Mouse (Mus musculus) MEL (cell line): ENCODE measurements around the gene Gm49388. TPM values are rescaled to one million over a fixed set of nuclear protein-coding genes. Genes with fewer than 3 reads are reported as not detected.

ENCODE experiments used
- DNase-seq: peaks from one replicate; pipeline ENCODE4 v3.0.0; 2011; ENCODE audit warnings: low read depth, low spot score
- H3K27ac ChIP-seq: 2 replicates; pipeline ENCODE4 v1.5.1; 2012; ENCODE audit warnings: low read depth, mild to moderate bottlenecking, control low read depth, low read length, moderate library complexity; ENCODE audit not compliant: control insufficient read depth
- H3K27me3 ChIP-seq, 2 experiments: fragments of 150-350 bp in 1 of 2; sonication (generic) in 1 of 2; 2 replicates each; pipeline ENCODE4 v1.6.1; 2012; ENCODE audit warnings: low read length in 2 of 2, mild to moderate bottlenecking in 2 of 2, improper control_type of control experiment in 1 of 2, moderate library complexity in 1 of 2; ENCODE audit not compliant: insufficient read depth in 2 of 2, control insufficient read depth in 1 of 2
- H3K36me3 ChIP-seq, 2 experiments: 2 replicates each; pipeline ENCODE4 v1.6.1; 2012 to 2014; ENCODE audit warnings: low read length in 2 of 2, improper control_type of control experiment in 1 of 2, inconsistent platforms in 1 of 2, mild to moderate bottlenecking in 1 of 2; ENCODE audit not compliant: insufficient read depth in 2 of 2, control insufficient read depth in 1 of 2
- H3K4me1 ChIP-seq, 2 experiments: fragments of 150-350 bp in 1 of 2; sonication (generic) in 1 of 2; 2 replicates each; pipeline ENCODE4 v1.6.1; 2012; ENCODE audit warnings: low read length in 2 of 2, improper control_type of control experiment in 1 of 2, mild to moderate bottlenecking in 1 of 2; ENCODE audit not compliant: insufficient read depth in 2 of 2, control insufficient read depth in 1 of 2
- H3K4me3 ChIP-seq, 2 experiments: fragments of 150-350 bp in 1 of 2; sonication (generic) in 1 of 2; 2 replicates each; pipeline ENCODE4 v1.5.1; 2012; ENCODE audit warnings: low read depth in 2 of 2, low read length in 2 of 2, mild to moderate bottlenecking in 2 of 2, moderate library complexity in 2 of 2, control low read depth in 1 of 2, improper control_type of control experiment in 1 of 2; ENCODE audit not compliant: control insufficient read depth in 1 of 2, insufficient read depth in 1 of 2
- H3K79me2 ChIP-seq: 2 replicates; pipeline ENCODE4 v1.6.1; 2012; ENCODE audit warnings: mild to moderate bottlenecking, low read length, moderate library complexity; ENCODE audit not compliant: control insufficient read depth, poor library complexity, insufficient read depth
- H3K9ac ChIP-seq: 2 replicates; pipeline ENCODE4 v1.6.1; 2012; ENCODE audit warnings: low read depth, mild to moderate bottlenecking, control low read depth, low read length, moderate library complexity; ENCODE audit not compliant: control insufficient read depth, poor library complexity, severe bottlenecking
- H3K9me3 ChIP-seq: fragments of 150-350 bp; sonication (generic); replicated peaks from 2 replicates; pipeline ENCODE4 v1.6.1; 2012; ENCODE audit warnings: mild to moderate bottlenecking, low read length, improper control_type of control experiment, moderate library complexity; ENCODE audit not compliant: insufficient read depth
- BHLHE40 ChIP-seq: IDR thresholded peaks from 2 replicates; pipeline ENCODE4 v1.6.1; 2012; ENCODE audit warnings: low read depth, mild to moderate bottlenecking, inconsistent platforms, low read length, improper control_type of control experiment, borderline replicate concordance
- CHD1 ChIP-seq: IDR thresholded peaks from 2 replicates; pipeline ENCODE4 v1.6.1; 2012; ENCODE audit warnings: low read depth, mild to moderate bottlenecking, inconsistent platforms, low read length, improper control_type of control experiment
- CTCF ChIP-seq, 3 experiments: IDR thresholded peaks in 2 of 3; conservative IDR thresholded peaks in 1 of 3; 2 replicates each; pipeline ENCODE4 v1.5.1; 2011 to 2012; ENCODE audit warnings: low read length in 3 of 3, low read depth in 2 of 3, mild to moderate bottlenecking in 2 of 3, improper control_type of control experiment in 1 of 3, inconsistent platforms in 1 of 3, mixed read lengths in 1 of 3, moderate library complexity in 1 of 3; ENCODE audit not compliant: control insufficient read depth in 1 of 3, insufficient read depth in 1 of 3, poor library complexity in 1 of 3, severe bottlenecking in 1 of 3
- ELF1 ChIP-seq: IDR thresholded peaks from 2 replicates; pipeline ENCODE4 v1.6.1; 2014; ENCODE audit warnings: low read depth, mild to moderate bottlenecking, inconsistent platforms, low read length, improper control_type of control experiment, moderate library complexity
- EP300 ChIP-seq, 2 experiments: IDR thresholded peaks; 2 replicates each; pipeline ENCODE4 v1.6.1; 2011; ENCODE audit warnings: improper control_type of control experiment in 2 of 2, low read length in 2 of 2, low read depth in 1 of 2, mild to moderate bottlenecking in 1 of 2
- GABPA ChIP-seq: IDR thresholded peaks from 2 replicates; pipeline ENCODE4 v1.6.1; 2012; ENCODE audit warnings: low read depth, mild to moderate bottlenecking, inconsistent platforms, low read length, improper control_type of control experiment, moderate library complexity
- HCFC1 ChIP-seq: IDR thresholded peaks from 2 replicates; pipeline ENCODE4 v1.6.1; 2012; ENCODE audit warnings: low read depth, mild to moderate bottlenecking, inconsistent platforms, low read length, improper control_type of control experiment, moderate library complexity
- KAT2A ChIP-seq: conservative IDR thresholded peaks from 2 replicates; pipeline ENCODE4 v1.6.1; 2012; ENCODE audit warnings: low read depth, low read length, improper control_type of control experiment, inconsistent platforms
- MAX ChIP-seq: IDR thresholded peaks from 2 replicates; pipeline ENCODE4 v1.6.1; 2011; ENCODE audit warnings: low read length, improper control_type of control experiment
- MXI1 ChIP-seq: IDR thresholded peaks from 2 replicates; pipeline ENCODE4 v1.6.1; 2011; ENCODE audit warnings: mild to moderate bottlenecking, low read depth, low read length, improper control_type of control experiment
- MYB ChIP-seq: IDR thresholded peaks from 2 replicates; pipeline ENCODE4 v1.6.1; 2011; ENCODE audit warnings: mild to moderate bottlenecking, low read depth, low read length, improper control_type of control experiment
- NELFE ChIP-seq: IDR thresholded peaks from 2 replicates; pipeline ENCODE4 v1.6.1; 2011; ENCODE audit warnings: low read depth, low read length, improper control_type of control experiment
- NRF1 ChIP-seq: IDR thresholded peaks from 2 replicates; pipeline ENCODE4 v1.6.1; 2014; ENCODE audit warnings: low read depth, mild to moderate bottlenecking, inconsistent platforms, low read length, improper control_type of control experiment, moderate library complexity; ENCODE audit not compliant: poor library complexity, insufficient read depth, severe bottlenecking
- POLR2A ChIP-seq, 2 experiments: IDR thresholded peaks; 2 replicates each; pipeline ENCODE4 v1.6.1; 2011 to 2012; ENCODE audit warnings: low read length in 2 of 2, mild to moderate bottlenecking in 2 of 2, control low read depth in 1 of 2, improper control_type of control experiment in 1 of 2, low read depth in 1 of 2, moderate library complexity in 1 of 2; ENCODE audit not compliant: control insufficient read depth in 1 of 2, insufficient read depth in 1 of 2, poor library complexity in 1 of 2
- POLR2AphosphoS2 ChIP-seq: IDR thresholded peaks from 2 replicates; pipeline ENCODE4 v1.6.1; 2011; ENCODE audit warnings: low read length, improper control_type of control experiment
- POLR2AphosphoS5 ChIP-seq: IDR thresholded peaks from 2 replicates; pipeline ENCODE4 v1.6.1; 2012; ENCODE audit warnings: low read depth, borderline replicate concordance, mild to moderate bottlenecking, inconsistent platforms, low read length, moderate library complexity, mixed read lengths
- SMC3 ChIP-seq: IDR thresholded peaks from 2 replicates; pipeline ENCODE4 v1.6.1; 2011; ENCODE audit warnings: low read depth, low read length, improper control_type of control experiment
- TAL1 ChIP-seq: IDR thresholded peaks from 2 replicates; pipeline ENCODE4 v1.6.1; 2012; ENCODE audit warnings: mild to moderate bottlenecking, inconsistent platforms, low read length, moderate library complexity, mixed read lengths
- TBP ChIP-seq: IDR thresholded peaks from 2 replicates; pipeline ENCODE4 v1.8.0; 2011; ENCODE audit warnings: low read depth, low read length, improper control_type of control experiment
- USF1 ChIP-seq: IDR thresholded peaks from 2 replicates; pipeline ENCODE4 v1.6.1; 2014; ENCODE audit warnings: low read depth, mild to moderate bottlenecking, inconsistent platforms, low read length, improper control_type of control experiment, moderate library complexity
- ZKSCAN1 ChIP-seq: IDR thresholded peaks from 2 replicates; pipeline ENCODE4 v1.6.1; 2012; ENCODE audit warnings: low read depth, mild to moderate bottlenecking, inconsistent platforms, low read length, improper control_type of control experiment, moderate library complexity
- ZMIZ1 ChIP-seq: IDR thresholded peaks from 2 replicates; pipeline ENCODE4 v1.6.1; 2012; ENCODE audit warnings: low read depth, mild to moderate bottlenecking, inconsistent platforms, low read length, improper control_type of control experiment, moderate library complexity
- ZNF384 ChIP-seq: IDR thresholded peaks from 2 replicates; pipeline ENCODE4 v1.6.1; 2012; ENCODE audit warnings: low read depth, mild to moderate bottlenecking, inconsistent platforms, low read length, improper control_type of control experiment
- polyA plus RNA-seq, 2 experiments: library from polyadenylated mRNA; stranded (reverse) in 1 of 2; unstranded in 1 of 2; fragments of >175 nt in 1 of 2; fragments of >200 nt in 1 of 2; gene quantifications; 2 replicates each; pipeline versions ENCODE4 v1.2.1 to v1.2.4; 2012; ENCODE audit warnings: low replicate concordance in 2 of 2, low read depth in 1 of 2; ENCODE audit not compliant: insufficient read length in 2 of 2, insufficient read depth in 1 of 2, missing spikeins in 1 of 2
- total RNA-seq: library from RNA; depleted of rRNA; stranded (reverse); fragments of 300-350 nt; gene quantifications from 2 replicates; pipeline ENCODE4 v1.2.3, GENCODE M21; 2012

Gm49388 gene
- total and polyA plus RNA-seq, 3 experiments: 0.73 to 1.3 TPM; not detected in 1

DNA sequence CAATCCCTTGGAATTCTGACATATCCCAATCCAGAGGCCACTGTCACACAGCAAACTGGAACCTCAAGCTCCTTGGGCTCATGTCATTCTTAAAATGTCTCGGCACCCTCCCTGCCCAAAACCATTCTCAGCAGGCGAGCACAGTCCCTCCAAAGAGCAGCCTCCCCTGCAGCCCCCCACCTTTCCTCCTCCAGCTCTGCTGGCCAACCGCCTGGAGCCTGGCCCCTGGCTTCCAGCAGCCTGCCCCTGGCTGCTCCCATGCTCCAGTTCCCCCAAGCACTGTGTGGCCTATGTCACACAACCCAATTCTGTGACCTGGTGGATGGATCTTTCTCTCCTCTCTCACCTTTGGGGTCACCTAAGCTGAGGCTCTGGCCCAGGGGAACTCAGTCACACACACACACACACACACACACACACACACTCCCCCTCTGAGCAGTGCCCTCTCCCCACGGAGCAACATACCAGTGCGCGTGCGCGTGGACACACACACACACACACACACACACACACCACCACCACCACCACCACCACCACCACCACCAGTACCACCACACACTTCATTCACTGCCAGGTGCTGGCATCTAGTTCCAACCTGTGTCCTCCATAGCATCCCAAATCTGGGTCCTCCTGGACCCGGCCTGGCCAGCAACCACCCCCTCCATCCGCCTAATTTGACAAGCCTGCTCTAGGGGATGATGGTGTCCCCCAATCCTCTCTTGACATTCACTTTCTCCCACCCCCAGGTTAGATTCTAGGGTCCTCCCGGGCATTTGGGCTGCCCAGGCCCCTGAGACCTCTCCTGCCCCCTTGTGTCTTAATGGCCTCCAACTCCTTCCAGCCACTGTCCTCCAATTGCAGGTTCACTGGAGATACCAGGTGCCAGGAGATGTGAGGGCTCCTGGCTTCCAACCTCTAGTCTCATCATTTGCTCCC is 38.1 kb downstream of the Gm49388 start:
- H3K4me1 ChIP-seq: no peaks in the 10 kb centered on the region
- no peak overlapping the region for H3K9ac ChIP-seq
- H3K4me3 ChIP-seq: no peak overlapping the region
- no peak for DNase-seq
- H3K79me2 ChIP-seq: no peaks in the 10 kb centered on the region
- H3K9me3 ChIP-seq: no peaks in the 10 kb centered on the region
- H3K36me3 ChIP-seq: no peaks in the 10 kb centered on the region
- no peak for TF ChIP-seq MXI1
- no peak for TF ChIP-seq POLR2A (IDR thresholded peaks at IDR 0.05; ENCODE audit: control insufficient read depth in 1 of 2, insufficient read depth in 1 of 2, low read depth in 1 of 2, low read length in 2 of 2, poor library complexity in 1 of 2)
- TF ChIP-seq POLR2AphosphoS5: no peak
- no peak for TF ChIP-seq EP300 (IDR thresholded peaks at IDR 0.05; ENCODE audit: low read depth in 1 of 2, low read length in 2 of 2)
- no peak for TF ChIP-seq ZNF384
- TF ChIP-seq MYB: no peak
- TF ChIP-seq GABPA: no peak
- TF ChIP-seq CHD1: no peak
- TF ChIP-seq BHLHE40: no peak
- no peak for TF ChIP-seq NELFE
- no peak overlapping the region for H3K27ac ChIP-seq
- no peaks in the 10 kb centered on the region for H3K27me3 ChIP-seq

DNA sequence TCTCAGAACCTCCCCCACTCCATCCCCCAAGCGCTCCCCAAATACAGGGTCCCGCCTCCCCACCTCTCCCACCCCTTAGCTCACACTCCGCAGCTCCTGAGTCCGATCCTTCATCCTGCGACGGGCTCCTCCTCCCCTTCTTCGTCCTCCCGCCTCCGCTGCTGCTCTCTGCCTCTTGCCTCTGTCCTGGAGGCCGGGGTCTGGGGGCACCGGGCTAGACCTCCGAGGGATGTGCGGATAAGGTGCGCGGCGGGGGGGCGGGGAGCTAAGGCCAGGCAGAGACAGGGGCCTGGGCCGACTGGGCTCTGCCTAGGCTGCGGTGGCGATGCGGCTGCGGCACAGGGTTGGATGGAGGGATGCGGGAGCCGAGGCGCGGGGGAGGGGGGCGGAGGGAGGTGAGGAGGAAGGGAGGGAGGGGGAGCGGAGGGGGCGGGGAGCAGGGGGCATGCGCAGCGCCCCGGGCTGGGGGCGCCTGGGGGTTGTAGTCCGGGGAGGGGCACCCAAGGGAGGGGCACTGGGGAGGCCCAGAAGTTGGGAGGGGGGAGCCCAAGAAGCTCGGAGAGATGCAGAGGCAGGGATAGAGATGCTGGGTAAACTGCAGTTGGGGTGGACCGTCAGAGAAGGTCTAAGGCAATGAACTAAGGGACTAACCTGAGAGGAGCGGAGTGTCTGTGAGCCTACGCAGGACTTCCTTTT is 38.9 kb downstream of the Gm49388 start, which contains the start of the genes Stx4a and Stx1b:
Gene Stx4a, plus strand, starts transcription at position 119 of the 696 bp plus-strand sequence.
Gene Stx1b, minus strand, starts transcription at position 374 of the 696 bp plus-strand sequence.
- TF ChIP-seq ZKSCAN1 (no peak), POLR2AphosphoS2 (no peak), MAX (no peak), KAT2A (no peak), GABPA (no peak), USF1 (no peak), TBP (no peak), ELF1 (no peak), SMC3 (no peak), HCFC1 (no peak), ZNF384 (no peak), CHD1 (no peak), EP300 (IDR thresholded peaks at IDR 0.05; ENCODE audit: low read depth in 1 of 2, low read length in 2 of 2) (no peak), NRF1 (no peak), TAL1 (no peak), CTCF (IDR thresholded peaks at IDR 0.05 in 2 of 3, conservative IDR thresholded peaks at IDR 0.05 in 1 of 3; ENCODE audit: control insufficient read depth in 1 of 3, insufficient read depth in 1 of 3, low read depth in 2 of 3, low read length in 3 of 3, poor library complexity in 1 of 3, severe bottlenecking in 1 of 3) (no peak), MXI1 (no peak), ZMIZ1 (no peak)
- Histone ChIP-seq H3K9ac (no peak within 1 kb of the TSS), H3K9me3 (no peaks in the 10 kb centered on the region), H3K4me3 (no peak within 1 kb of the TSS), H3K4me1 (no peaks in the 10 kb centered on the region), H3K27me3 (no peaks in the 10 kb centered on the region), H3K36me3 (no peaks in the 10 kb centered on the region), H3K27ac (no peak within 1 kb of the TSS), H3K79me2 (no peaks in the 10 kb centered on the region)
- DNase-seq: no peak
